Mouse (Mus musculus) megakaryocyte, embryonic 14.5 days (primary cell): ENCODE measurements at regions not wholly inside any gene's neighbourhood (a gene's known extent, or its start where the extent isn't known, plus 50 kb on each side); places are given as distances from the start of the nearest gene placed in this dataset.

Experiments
- FLI1 ChIP-seq: IDR thresholded peaks from 2 replicates; pipeline ENCODE4 v1.6.1; 2012; ENCODE audit warnings: low read length, inconsistent platforms, mixed read lengths
- GATA1 ChIP-seq: IDR thresholded peaks from 3 replicates; pipeline ENCODE4 v1.6.1; 2012; ENCODE audit warnings: mixed read lengths, low read length, inconsistent platforms, borderline replicate concordance

DNA sequence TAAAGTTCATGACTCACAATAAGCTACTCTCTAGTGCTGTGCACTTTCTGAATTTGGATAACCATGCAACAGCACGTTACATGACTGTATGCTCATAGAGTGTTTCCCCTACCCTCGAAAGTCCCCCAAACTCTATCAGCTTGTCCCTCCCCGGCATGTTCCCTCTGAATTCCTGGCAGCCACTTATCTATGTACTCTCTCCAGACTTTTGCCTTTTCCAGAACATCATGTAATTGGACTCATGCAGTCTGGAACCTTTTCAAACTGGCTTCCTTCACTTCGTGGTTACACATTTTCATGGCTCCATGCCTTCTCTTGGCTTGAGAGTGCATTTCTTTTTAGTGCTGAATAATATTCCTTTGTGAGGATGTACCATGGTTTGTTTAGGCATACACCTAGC is 436.8 kb upstream of the Kif2a start:
- TF ChIP-seq GATA1 (no peak), FLI1 (no peak)
